ENCODE assay signal across 18 mouse cellular contexts in the genomic region with DNA sequence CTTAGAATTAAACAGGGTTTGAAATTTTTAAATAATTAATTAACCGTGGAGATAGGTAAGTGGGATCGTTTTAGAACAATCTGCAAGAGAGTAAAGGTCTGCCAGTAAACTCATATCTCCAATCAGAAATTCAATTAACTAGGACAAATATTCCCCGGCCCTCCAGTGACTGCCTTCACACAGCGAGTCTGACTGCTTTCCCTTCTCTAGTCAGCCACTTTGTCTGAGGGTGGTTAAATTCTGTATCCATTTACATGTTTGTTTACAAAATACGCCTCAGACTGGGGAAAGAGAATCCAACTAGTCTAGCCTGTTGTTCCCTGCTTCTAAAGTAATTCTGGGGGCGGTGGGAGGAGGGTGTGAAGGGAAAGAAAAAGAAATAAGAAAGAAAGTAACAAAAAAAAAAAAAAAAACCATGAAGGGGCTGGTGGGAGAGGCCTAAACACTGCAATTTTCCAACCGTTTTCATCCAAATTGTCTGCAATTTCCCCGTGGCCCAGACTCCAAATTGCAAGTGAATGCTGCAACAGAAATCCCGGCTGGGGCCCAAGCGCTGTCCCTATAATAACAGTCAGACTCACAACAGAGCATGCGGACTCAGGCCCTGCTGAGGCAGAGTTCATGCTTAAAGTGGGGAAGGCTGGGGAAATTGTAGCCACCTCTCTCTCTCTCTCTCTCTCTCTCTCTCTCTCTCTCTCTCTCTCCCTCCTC.
DNase-seq lines count a peak whose midpoint lies in the region; ATAC-seq and TF ChIP-seq lines count a peak whose summit lies in the region.
"Had no signal": no experiment of that assay in that cellular context is flagged by ENCODE, and none has a peak within 500 bp of the region (broad histone marks: within the 10 kb centered on the region; RNA-seq: fewer than 3 reads in every experiment).

No protein-coding gene starts in this region.

- no peaks in the 10 kb centered on the region for H3K27me3 ChIP-seq in hindbrain, embryonic 13.5 days
- no peaks in the 10 kb centered on the region for H3K27me3 ChIP-seq in hindbrain, postnatal 0 days (ENCODE audit: insufficient read depth, low read length)
- H3K27me3 ChIP-seq in forebrain, embryonic 16.5 days (replicated peaks; ENCODE audit: control insufficient read depth, insufficient read depth, low read length): no peaks in the 10 kb centered on the region
- H3K27me3 ChIP-seq: embryonic facial prominence, embryonic 13.5 days; limb, embryonic 12.5 days had no signal

- H3K4me1 ChIP-seq in hindbrain, embryonic 13.5 days (replicated peaks): peaks cover 17% of the 10 kb centered on the region
- peaks cover 2% of the 10 kb centered on the region for H3K4me1 ChIP-seq in hindbrain, postnatal 0 days (ENCODE audit: insufficient read depth, low read length)
- peaks cover 4% of the 10 kb centered on the region; the same call in 1 of the 2 replicates for H3K4me1 ChIP-seq in forebrain, embryonic 16.5 days (replicated peaks; ENCODE audit: control insufficient read depth, insufficient read depth, low read length)

- H3K4me3 ChIP-seq in hindbrain, embryonic 13.5 days: no peak overlapping the region
- no peak overlapping the region for H3K4me3 ChIP-seq in hindbrain, postnatal 0 days (ENCODE audit: low read length)
- no peak overlapping the region for H3K4me3 ChIP-seq in forebrain, embryonic 16.5 days (replicated peaks; ENCODE audit: low read length)
- H3K4me3 ChIP-seq: embryonic facial prominence, embryonic 13.5 days; limb, embryonic 12.5 days; myocyte had no signal

- no peaks in the 10 kb centered on the region for H3K36me3 ChIP-seq in hindbrain, embryonic 13.5 days
- no peaks in the 10 kb centered on the region for H3K36me3 ChIP-seq in hindbrain, postnatal 0 days (ENCODE audit: insufficient read depth, low read length)
- H3K36me3 ChIP-seq in forebrain, embryonic 16.5 days (ENCODE audit: control insufficient read depth, insufficient read depth): no peaks in the 10 kb centered on the region
- H3K36me3 ChIP-seq: embryonic facial prominence, embryonic 13.5 days; limb, embryonic 12.5 days had no signal

- no peaks in the 10 kb centered on the region for H3K9me3 ChIP-seq in hindbrain, embryonic 13.5 days
- no peaks in the 10 kb centered on the region for H3K9me3 ChIP-seq in hindbrain, postnatal 0 days (ENCODE audit: low read length)
- H3K9me3 ChIP-seq in forebrain, embryonic 16.5 days (ENCODE audit: control insufficient read depth, low read length): no peaks in the 10 kb centered on the region
- H3K9me3 ChIP-seq: embryonic facial prominence, embryonic 13.5 days; limb, embryonic 12.5 days had no signal

- DNase-seq in hindbrain, postnatal 0 days (ENCODE audit: low spot score): no peak
- DNase-seq in MN1 (ENCODE audit: low spot score): peak; percentile 17
- peak; percentile 45 for DNase-seq in brain, adult 2 months (ENCODE audit: low read depth, low spot score)
- no peak for DNase-seq in frontal cortex, postnatal 10 days (ENCODE audit: low spot score in 2 of 2)
- DNase-seq: adrenal gland, postnatal 36 days; cerebellum, postnatal 10 days; heart, adult 18-20 months; kidney, adult 18-20 months; kidney, postnatal 14 days; lung, postnatal 14 days; right cerebral cortex, adult 18-20 months had no signal

- no peak overlapping the region for H3K4me2 ChIP-seq in hindbrain, embryonic 13.5 days
- H3K4me2 ChIP-seq in hindbrain, postnatal 0 days (ENCODE audit: low read depth, low read length): no peak overlapping the region
- no peak overlapping the region for H3K4me2 ChIP-seq in forebrain, embryonic 16.5 days (ENCODE audit: low read length)
- H3K4me2 ChIP-seq: embryonic facial prominence, embryonic 13.5 days; limb, embryonic 12.5 days had no signal

- no peak overlapping the region for H3K9ac ChIP-seq in hindbrain, embryonic 13.5 days
- no peak overlapping the region for H3K9ac ChIP-seq in hindbrain, postnatal 0 days (replicated peaks; ENCODE audit: low read length)
- H3K9ac ChIP-seq in forebrain, embryonic 16.5 days (replicated peaks; ENCODE audit: low read depth, low read length): no peak overlapping the region
- H3K9ac ChIP-seq: embryonic facial prominence, embryonic 13.5 days; limb, embryonic 12.5 days; liver, embryonic 14.5 days had no signal

- no peak for ATAC-seq in hindbrain, embryonic 13.5 days (ENCODE audit: low FRiP score)
- ATAC-seq in hindbrain, postnatal 0 days: no peak
- ATAC-seq in forebrain, embryonic 16.5 days: peak; percentile 72
- ATAC-seq in cerebellum, adult (ENCODE audit: insufficient number of reproducible peaks, low FRiP score, low TSS enrichment): no peak

- no peak for TF ChIP-seq CTCF in hindbrain, postnatal 0 days (IDR thresholded peaks at IDR 0.05; ENCODE audit: low read depth)

- 25% methylated on average over 11 of the region's 11 CpGs for WGBS in hindbrain, embryonic 13.5 days
- WGBS in hindbrain, postnatal 0 days: 31% methylated on average over 11 of the region's 11 CpGs
- WGBS in forebrain, embryonic 16.5 days: 26% methylated on average over 11 of the region's 11 CpGs

- H3K27ac ChIP-seq in hindbrain, embryonic 13.5 days: peak overlapping the region; percentile 35; the same call in 1 of the 2 replicates
- no peak overlapping the region for H3K27ac ChIP-seq in hindbrain, postnatal 0 days
- no peak overlapping the region for H3K27ac ChIP-seq in forebrain, embryonic 16.5 days (ENCODE audit: low read length)
- H3K27ac ChIP-seq: embryonic facial prominence, embryonic 13.5 days; limb, embryonic 12.5 days; liver, embryonic 14.5 days had no signal

Comparison
In these comparisons a context has a peak if more than half of its experiments do, and no peak if none do; other contexts are left out.
1. DNase-seq: peak in MN1 (single experiment) and brain, adult 2 months (single experiment); none in hindbrain, postnatal 0 days (single experiment) and frontal cortex, postnatal 10 days (0 of 2).